Mouse (Mus musculus) ES-Bruce4 (cell line): ENCODE data around the gene Orc5. TPM values are rescaled to one million over a fixed set of nuclear protein-coding genes. Genes with fewer than 3 reads are reported as not detected.
"Not testable (repeated sequence)": the region's sequence is repeated elsewhere in the genome, so short reads cannot be mapped to it uniquely, and the experiment has no call there.

Experiments used
- H3K27ac ChIP-seq: 2 replicates; pipeline ENCODE4 v1.5.1; 2012; ENCODE audit warnings: low read length, inconsistent platforms; ENCODE audit not compliant: insufficient read depth
- H3K27me3 ChIP-seq: 2 replicates; pipeline ENCODE4 v1.6.1; 2012; ENCODE audit warnings: mild to moderate bottlenecking, low read length, inconsistent platforms; ENCODE audit not compliant: control insufficient read depth, poor library complexity, insufficient read depth, severe bottlenecking
- H3K36me3 ChIP-seq: 2 replicates; pipeline ENCODE4 v1.6.1; 2012; ENCODE audit warnings: inconsistent platforms, mild to moderate bottlenecking, low read length, moderate library complexity; ENCODE audit not compliant: control insufficient read depth, poor library complexity, insufficient read depth, severe bottlenecking
- H3K4me1 ChIP-seq: one replicate; pipeline ENCODE4 v1.8.1; 2011; ENCODE audit warnings: low read length; ENCODE audit not compliant: control insufficient read depth, insufficient read depth
- H3K4me3 ChIP-seq: 2 replicates; pipeline ENCODE4 v1.5.1; 2011; ENCODE audit warnings: low read depth, mild to moderate bottlenecking, low read length
- H3K9ac ChIP-seq: 2 replicates; pipeline ENCODE4 v1.6.1; 2012; ENCODE audit warnings: low read depth, mild to moderate bottlenecking, inconsistent platforms; ENCODE audit not compliant: poor library complexity, severe bottlenecking
- H3K9me3 ChIP-seq: replicated peaks from 2 replicates; pipeline ENCODE4 v1.6.1; 2012; ENCODE audit warnings: mild to moderate bottlenecking, low read length, inconsistent platforms; ENCODE audit not compliant: control insufficient read depth, poor library complexity, insufficient read depth, severe bottlenecking
- CTCF ChIP-seq: IDR thresholded peaks from one replicate; pipeline ENCODE4 v1.8.1; 2011; ENCODE audit warnings: low read depth, low read length
- EP300 ChIP-seq: IDR thresholded peaks from 2 replicates; pipeline ENCODE4 v1.6.1; 2011; ENCODE audit warnings: low read depth, low read length; ENCODE audit not compliant: insufficient read depth
- POLR2A ChIP-seq: IDR thresholded peaks from one replicate; pipeline ENCODE4 v1.8.1; 2011; ENCODE audit warnings: low read length; ENCODE audit not compliant: insufficient read depth
- polyA plus RNA-seq: library from polyadenylated mRNA; stranded (reverse); fragments of >200 nt; gene quantifications from 2 replicates; pipeline ENCODE4 v1.2.4, GENCODE M21; 2011; ENCODE audit warnings: low read depth; ENCODE audit not compliant: missing spikeins, insufficient read depth, insufficient read length

Orc5 gene
- polyA plus RNA-seq, 1 experiment: 70.5 TPM

GRCm38 (mm10) chr5:22486601-22487206, 63.5 kb downstream of the Orc5 start:
- Histone ChIP-seq H3K4me1 (peaks cover 2% of the 10 kb centered on the region), H3K27ac (no peak overlapping the region), H3K36me3 (peaks cover 6% of the 10 kb centered on the region; the same call in 1 of the 2 replicates), H3K4me3 (no peak overlapping the region), H3K9ac (no peak overlapping the region), H3K27me3 (no peaks in the 10 kb centered on the region), H3K9me3 (no peaks in the 10 kb centered on the region)
- TF ChIP-seq EP300 (no peak), CTCF (no peak), POLR2A (no peak)

- TF ChIP-seq CTCF (no peak), EP300 (no peak), POLR2A (no peak)
Observed at GRCm38 (mm10) chr5:22485764-22486163, 64.5 kb downstream of the Orc5 start.

GRCm38 (mm10) chr5:22482567-22482966, 67.7 kb downstream of the Orc5 start:
- no peak overlapping the region for H3K27ac ChIP-seq
- H3K9ac ChIP-seq: no peak overlapping the region
- H3K4me1 ChIP-seq: peaks cover 2% of the 10 kb centered on the region
- peaks cover 6% of the 10 kb centered on the region; the same call in 1 of the 2 replicates for H3K36me3 ChIP-seq
- H3K9me3 ChIP-seq: no peaks in the 10 kb centered on the region
- TF ChIP-seq POLR2A (no peak), CTCF (no peak), EP300 (no peak)
- H3K4me3 ChIP-seq: no peak overlapping the region
- H3K27me3 ChIP-seq: no peaks in the 10 kb centered on the region

More at GRCm38 (mm10) chr5:22485764-22486163, 64.5 kb downstream of the Orc5 start:
- Histone ChIP-seq H3K9ac (no peak overlapping the region), H3K36me3 (peaks cover 6% of the 10 kb centered on the region; the same call in 1 of the 2 replicates), H3K27me3 (no peaks in the 10 kb centered on the region), H3K4me3 (no peak overlapping the region), H3K27ac (no peak overlapping the region), H3K9me3 (no peaks in the 10 kb centered on the region), H3K4me1 (peaks cover 2% of the 10 kb centered on the region)

- H3K27ac ChIP-seq, H3K9ac ChIP-seq, H3K9me3 ChIP-seq, H3K4me3 ChIP-seq, H3K27me3 ChIP-seq, H3K4me1 ChIP-seq, H3K36me3 ChIP-seq: not testable (repeated sequence)
Observed at GRCm38 (mm10) chr5:22472445-22472844, 77.8 kb downstream of the Orc5 start.

GRCm38 (mm10) chr5:22471243-22471642, 79.0 kb downstream of the Orc5 start:
- no peak overlapping the region for H3K27ac ChIP-seq
- H3K9ac ChIP-seq: no peak overlapping the region
- H3K27me3 ChIP-seq: no peaks in the 10 kb centered on the region
- no peaks in the 10 kb centered on the region for H3K9me3 ChIP-seq
- TF ChIP-seq EP300 (no peak), POLR2A (no peak), CTCF (no peak)
- H3K4me3 ChIP-seq: no peak overlapping the region
- H3K4me1 ChIP-seq: no peaks in the 10 kb centered on the region
- H3K36me3 ChIP-seq: no peaks in the 10 kb centered on the region

GRCm38 (mm10) chr5:22452871-22453661, 97.2 kb downstream of the Orc5 start:
- Histone ChIP-seq H3K27me3 (no peaks in the 10 kb centered on the region), H3K4me3 (no peak overlapping the region), H3K4me1 (no peaks in the 10 kb centered on the region), H3K36me3 (no peaks in the 10 kb centered on the region), H3K27ac (no peak overlapping the region), H3K9ac (no peak overlapping the region), H3K9me3 (no peaks in the 10 kb centered on the region)
- TF ChIP-seq CTCF (no peak), EP300 (no peak), POLR2A (no peak)
